Mouse (Mus musculus) liver, embryonic 15.5 days (tissue): ENCODE measurements around the gene Sh3pxd2a. TPM values are rescaled to one million over a fixed set of nuclear protein-coding genes. Genes with fewer than 3 reads are reported as not detected.

Source experiments
- ATAC-seq: fragments of 200-750 bp; cut with Nextera tagmentation; 2 replicates; pipeline ENCODE4 v1.8.0; 2017; ENCODE audit warnings: moderate number of reproducible peaks, mild to moderate bottlenecking, moderate library complexity; ENCODE audit not compliant: insufficient read depth
- H3K27ac ChIP-seq: fragments of 300-500 bp; sonication (generic); replicated peaks from 2 replicates; pipeline ENCODE4 v1.5.1; 2015; ENCODE audit warnings: mild to moderate bottlenecking, inconsistent platforms
- H3K27me3 ChIP-seq: fragments of 300-500 bp; sonication (generic); 2 replicates; pipeline ENCODE4 v1.6.1; 2015; ENCODE audit warnings: mild to moderate bottlenecking, inconsistent platforms
- H3K36me3 ChIP-seq: fragments of 300-500 bp; sonication (generic); replicated peaks from 2 replicates; pipeline ENCODE4 v1.6.1; 2015; ENCODE audit warnings: moderate library complexity, mild to moderate bottlenecking, inconsistent platforms
- H3K4me1 ChIP-seq: fragments of 300-500 bp; sonication (generic); replicated peaks from 2 replicates; pipeline ENCODE4 v1.6.1; 2015; ENCODE audit warnings: inconsistent platforms
- H3K4me2 ChIP-seq: fragments of 300-500 bp; sonication (generic); 2 replicates; pipeline ENCODE4 v1.6.1; 2015; ENCODE audit warnings: moderate library complexity, mild to moderate bottlenecking, inconsistent platforms
- H3K4me3 ChIP-seq: fragments of 300-500 bp; sonication (generic); replicated peaks from 2 replicates; pipeline ENCODE4 v1.5.1; 2015; ENCODE audit warnings: mild to moderate bottlenecking, inconsistent platforms
- H3K9ac ChIP-seq: fragments of 300-500 bp; sonication (generic); 2 replicates; pipeline ENCODE4 v1.6.1; 2015; ENCODE audit warnings: moderate library complexity, mild to moderate bottlenecking, inconsistent platforms
- H3K9me3 ChIP-seq: fragments of 300-500 bp; sonication (generic); replicated peaks from 2 replicates; pipeline ENCODE4 v1.6.1; 2016; ENCODE audit warnings: inconsistent platforms
- WGBS: fragments of 180-500 bp; shearing (Covaris S2); methylation state at CpG from one replicate; pipeline ENCODE4 v1.1.7; 2015; ENCODE audit warnings: mixed read lengths; ENCODE audit not compliant: insufficient replicate concordance; 5-methylcytosine and 5-hydroxymethylcytosine counted together
- polyA plus RNA-seq: library from polyadenylated mRNA; unstranded; fragments of >200 nt; fragmentation: Nextera tagmentation; extraction: Ambion mirVana; gene quantifications from 2 replicates; pipeline ENCODE4 v1.2.1, GENCODE M21; 2015

The Sh3pxd2a gene
- polyA plus RNA-seq, 1 experiment from 2014 or later: 0.63 TPM

- Histone ChIP-seq H3K9me3 (no peaks in the 10 kb centered on the region), H3K4me2 (peak overlapping the region; percentile 53), H3K4me3 (peak overlapping the region; percentile 36), H3K36me3 (no peaks in the 10 kb centered on the region), H3K27me3 (peaks cover 28% of the 10 kb centered on the region), H3K27ac (0 out of 2 replicates have a peak overlapping the region, but pooled peaks have one; percentile 38), H3K4me1 (peaks cover 31% of the 10 kb centered on the region), H3K9ac (no peak overlapping the region)
- WGBS: 27% methylated on average over 11 of the region's 11 CpGs
- ATAC-seq: no peak
Measured at GRCm38 (mm10) chr19:47313387-47314075, 150.7 kb downstream of the Sh3pxd2a start.

GRCm38 (mm10) chr19:47311162-47311561 is 153.0 kb downstream of the Sh3pxd2a start:
- no peak overlapping the region for H3K4me3 ChIP-seq
- H3K4me1 ChIP-seq: peaks cover 31% of the 10 kb centered on the region
- peaks cover 28% of the 10 kb centered on the region for H3K27me3 ChIP-seq
- H3K9ac ChIP-seq: no peak overlapping the region
- peak; percentile 74 for ATAC-seq
- H3K4me2 ChIP-seq: no peak overlapping the region
- H3K27ac ChIP-seq: 0 out of 2 replicates have a peak overlapping the region, but pooled peaks have one; percentile 2
- no peaks in the 10 kb centered on the region for H3K9me3 ChIP-seq
- 54% methylated on average over 4 of the region's 4 CpGs for WGBS
- no peaks in the 10 kb centered on the region for H3K36me3 ChIP-seq

GRCm38 (mm10) chr19:47309824-47310223 is 154.4 kb downstream of the Sh3pxd2a start:
- Histone ChIP-seq H3K4me2 (no peak overlapping the region), H3K9me3 (no peaks in the 10 kb centered on the region), H3K27me3 (peaks cover 20% of the 10 kb centered on the region), H3K9ac (no peak overlapping the region), H3K27ac (no peak overlapping the region), H3K4me3 (no peak overlapping the region), H3K36me3 (no peaks in the 10 kb centered on the region), H3K4me1 (peaks cover 17% of the 10 kb centered on the region)
- ATAC-seq: no peak
- WGBS: 79% methylated on average over 12 of the region's 12 CpGs

GRCm38 (mm10) chr19:47306917-47307315 is 157.3 kb downstream of the Sh3pxd2a start:
- no peak overlapping the region for H3K4me3 ChIP-seq
- H3K27me3 ChIP-seq: no peaks in the 10 kb centered on the region
- no peak for ATAC-seq
- H3K27ac ChIP-seq: no peak overlapping the region
- no peak overlapping the region for H3K9ac ChIP-seq
- H3K36me3 ChIP-seq: no peaks in the 10 kb centered on the region
- 68% methylated on average over 8 of the region's 8 CpGs for WGBS
- peaks cover 8% of the 10 kb centered on the region; the same call in 1 of the 2 replicates for H3K4me1 ChIP-seq
- no peak overlapping the region for H3K4me2 ChIP-seq
- H3K9me3 ChIP-seq: no peaks in the 10 kb centered on the region

- 68% methylated on average over 14 of the region's 14 CpGs for WGBS
- Histone ChIP-seq H3K27ac (no peak overlapping the region), H3K9me3 (no peaks in the 10 kb centered on the region), H3K4me2 (no peak overlapping the region), H3K36me3 (no peaks in the 10 kb centered on the region), H3K4me1 (peaks cover 13% of the 10 kb centered on the region; the same call in 1 of the 2 replicates), H3K4me3 (no peak overlapping the region), H3K9ac (no peak overlapping the region), H3K27me3 (no peaks in the 10 kb centered on the region)
- no peak for ATAC-seq
Measured at GRCm38 (mm10) chr19:47306128-47306916, 157.9 kb downstream of the Sh3pxd2a start.

GRCm38 (mm10) chr19:47305401-47305800 is 158.8 kb downstream of the Sh3pxd2a start:
- 72% methylated on average over 10 of the region's 10 CpGs for WGBS
- H3K36me3 ChIP-seq: no peaks in the 10 kb centered on the region
- peaks cover 13% of the 10 kb centered on the region; the same call in 1 of the 2 replicates for H3K4me1 ChIP-seq
- ATAC-seq: no peak
- no peaks in the 10 kb centered on the region for H3K9me3 ChIP-seq
- no peaks in the 10 kb centered on the region for H3K27me3 ChIP-seq
- H3K9ac ChIP-seq: no peak overlapping the region
- no peak overlapping the region for H3K4me2 ChIP-seq
- H3K27ac ChIP-seq: no peak overlapping the region
- H3K4me3 ChIP-seq: no peak overlapping the region

GRCm38 (mm10) chr19:47304170-47304745 is 159.9 kb downstream of the Sh3pxd2a start:
- no peak overlapping the region for H3K4me2 ChIP-seq
- no peak overlapping the region for H3K27ac ChIP-seq
- ATAC-seq: no peak
- H3K4me3 ChIP-seq: no peak overlapping the region
- 78% methylated on average over 5 of the region's 5 CpGs for WGBS
- peaks cover 13% of the 10 kb centered on the region; the same call in 1 of the 2 replicates for H3K4me1 ChIP-seq
- H3K36me3 ChIP-seq: no peaks in the 10 kb centered on the region
- H3K9me3 ChIP-seq: no peaks in the 10 kb centered on the region
- H3K9ac ChIP-seq: no peak overlapping the region
- no peaks in the 10 kb centered on the region for H3K27me3 ChIP-seq

GRCm38 (mm10) chr19:47303128-47303527 is 161.1 kb downstream of the Sh3pxd2a start:
- Histone ChIP-seq H3K9ac (no peak overlapping the region), H3K9me3 (no peaks in the 10 kb centered on the region), H3K27me3 (no peaks in the 10 kb centered on the region), H3K36me3 (no peaks in the 10 kb centered on the region), H3K4me1 (peaks cover 13% of the 10 kb centered on the region; the same call in 1 of the 2 replicates), H3K27ac (no peak overlapping the region), H3K4me3 (no peak overlapping the region), H3K4me2 (no peak overlapping the region)
- no peak for ATAC-seq
- 73% methylated on average over 10 of the region's 10 CpGs for WGBS

- Histone ChIP-seq H3K4me3 (no peak overlapping the region), H3K36me3 (no peaks in the 10 kb centered on the region), H3K27ac (no peak overlapping the region), H3K4me2 (no peak overlapping the region), H3K9ac (no peak overlapping the region), H3K27me3 (no peaks in the 10 kb centered on the region), H3K4me1 (peaks cover 13% of the 10 kb centered on the region; the same call in 1 of the 2 replicates), H3K9me3 (no peaks in the 10 kb centered on the region)
- 67% methylated on average over 21 of the region's 21 CpGs for WGBS
- ATAC-seq: no peak
Measured at GRCm38 (mm10) chr19:47302191-47302852, 161.9 kb downstream of the Sh3pxd2a start.

GRCm38 (mm10) chr19:47301303-47302190 is 162.7 kb downstream of the Sh3pxd2a start:
- Histone ChIP-seq H3K9me3 (no peaks in the 10 kb centered on the region), H3K27me3 (no peaks in the 10 kb centered on the region), H3K36me3 (no peaks in the 10 kb centered on the region), H3K9ac (no peak overlapping the region), H3K4me2 (no peak overlapping the region), H3K4me1 (peaks cover 13% of the 10 kb centered on the region; the same call in 1 of the 2 replicates), H3K4me3 (no peak overlapping the region), H3K27ac (no peak overlapping the region)
- ATAC-seq: no peak
- 54% methylated on average over 19 of the region's 19 CpGs for WGBS
